Mouse (Mus musculus): ENCODE results near the gene Rxfp1.
"Not testable (repeated sequence)": the region's sequence is repeated elsewhere in the genome, so short reads cannot be mapped to it uniquely, and the experiment has no call there.

Rxfp1 gene

DNA sequence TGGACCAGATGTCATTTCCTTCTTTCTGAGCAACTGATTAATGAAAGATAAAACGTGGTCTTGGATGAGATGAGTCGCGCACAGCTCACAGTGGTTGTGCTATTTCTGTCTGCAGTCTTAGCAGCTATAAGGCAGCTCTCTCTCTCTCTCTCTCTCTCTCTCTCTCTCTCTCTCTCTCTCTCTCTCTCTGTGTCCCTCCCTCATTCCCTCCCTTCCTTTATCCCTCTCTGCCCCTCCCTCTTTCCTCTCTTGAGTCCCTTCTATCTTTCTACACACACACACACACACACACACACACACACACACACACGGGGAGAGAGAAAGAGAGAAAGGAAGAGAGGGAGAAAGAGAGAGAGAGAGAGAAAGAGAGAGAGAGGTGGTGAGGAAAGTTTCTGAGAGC lies at the start of gene Rxfp1:
Gene Rxfp1, minus strand, starts transcription at position 101 of the 400 bp plus-strand sequence.
- DNase-seq (ENCODE audit: low read depth in 1 of 2, low spot score in 2 of 2), result no peak

DNA sequence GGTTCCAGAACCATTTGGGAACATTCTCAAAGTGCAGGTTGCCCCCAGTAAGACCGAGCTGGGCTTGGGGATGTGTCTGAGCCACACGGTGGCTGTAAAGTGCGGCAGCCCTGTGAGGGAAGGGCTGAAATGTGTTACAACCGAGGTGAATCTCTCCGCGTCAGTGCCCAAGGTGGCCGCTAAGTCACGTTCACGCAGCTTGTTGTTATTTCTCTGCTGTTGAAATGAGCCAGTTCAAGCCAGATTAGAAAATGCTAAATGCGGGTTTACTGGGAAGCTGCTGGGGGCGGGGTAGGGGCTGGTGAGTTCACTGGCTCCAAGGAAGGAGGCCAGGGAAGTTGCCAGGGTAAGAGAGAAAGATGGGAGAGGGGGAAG lies 46.7 kb upstream of the Rxfp1 start:
- DNase-seq (ENCODE audit: low read depth in 1 of 2, low spot score in 2 of 2), result no peak

DNA sequence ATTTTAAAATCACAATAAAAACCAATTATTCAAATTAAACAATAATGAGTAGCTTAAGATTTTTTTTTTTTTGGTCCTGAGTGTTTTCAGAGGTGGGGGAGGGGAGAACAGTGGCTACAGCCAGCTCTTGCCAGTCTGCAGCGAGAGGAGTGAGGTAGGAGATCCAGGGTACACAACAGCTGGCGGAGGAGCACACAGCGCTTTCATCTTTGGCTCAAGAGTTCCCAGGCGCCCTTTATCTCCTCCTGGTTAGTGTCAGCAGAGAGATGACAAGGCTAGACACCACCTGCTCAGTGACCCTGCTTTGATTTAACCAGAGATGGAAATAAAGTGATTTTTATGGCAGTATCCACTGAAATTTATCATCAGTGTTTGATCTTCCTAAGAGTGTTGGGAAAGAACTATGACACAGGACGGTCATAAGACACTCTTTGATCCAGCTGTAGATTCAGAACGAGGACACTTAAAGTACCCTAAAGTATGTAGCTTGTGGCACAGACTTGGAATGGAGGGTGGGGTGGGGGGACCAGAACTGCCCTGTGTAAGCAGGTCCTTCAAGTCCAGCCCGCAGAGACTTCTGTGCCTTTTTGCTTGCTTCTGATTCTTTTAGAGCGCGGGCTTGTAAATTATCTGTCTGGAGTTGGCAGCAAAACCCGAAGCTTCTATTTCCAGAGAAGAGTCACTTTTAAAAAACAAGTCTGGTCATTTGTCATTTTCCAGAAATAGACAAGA lies 46.1 kb upstream of the Rxfp1 start:
- no peak for DNase-seq (ENCODE audit: low read depth in 1 of 2, low spot score in 2 of 2)

DNA sequence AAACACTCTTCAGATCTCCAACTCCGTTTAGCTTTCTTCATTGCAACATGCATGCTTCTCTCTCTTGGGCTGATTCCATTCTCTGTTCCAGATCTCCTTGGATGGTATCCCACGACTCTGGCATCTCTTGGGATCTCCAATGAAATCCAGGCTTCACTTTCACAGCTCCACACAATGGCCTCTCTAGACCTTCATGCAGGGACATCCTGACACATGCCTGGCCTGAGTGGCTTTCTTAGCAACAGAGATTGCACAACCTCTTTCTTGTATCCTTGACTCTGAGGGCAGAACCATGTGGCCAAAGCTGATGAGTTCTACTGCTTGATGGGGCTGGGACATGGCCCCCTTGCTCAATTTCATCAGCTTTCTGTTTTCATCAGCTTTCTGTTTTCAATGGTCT lies 35.0 kb upstream of the Rxfp1 start:
- no peak for DNase-seq (ENCODE audit: low read depth in 1 of 2, low spot score in 2 of 2)

DNA sequence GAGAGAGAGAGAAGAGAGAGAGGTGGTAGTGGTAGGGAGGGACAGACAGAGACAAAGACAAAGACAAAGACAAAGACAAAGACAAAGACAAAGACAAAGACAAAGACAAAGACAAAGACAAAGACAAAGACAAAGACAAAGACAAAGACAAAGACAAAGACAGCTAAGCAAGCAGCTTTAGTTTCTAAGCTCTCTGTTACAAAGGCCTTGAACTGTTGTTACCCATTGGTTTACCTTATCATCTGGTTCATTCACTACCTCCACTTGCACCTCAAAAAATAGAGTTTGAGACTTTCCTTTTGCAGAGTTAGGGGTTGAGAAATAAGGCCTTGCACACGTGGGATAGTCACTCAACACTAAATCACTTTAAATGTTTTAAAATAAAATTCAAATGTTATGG lies 16.1 kb upstream of the Rxfp1 start:
- DNase-seq (ENCODE audit: low read depth in 1 of 2, low spot score in 2 of 2), result no peak

DNA sequence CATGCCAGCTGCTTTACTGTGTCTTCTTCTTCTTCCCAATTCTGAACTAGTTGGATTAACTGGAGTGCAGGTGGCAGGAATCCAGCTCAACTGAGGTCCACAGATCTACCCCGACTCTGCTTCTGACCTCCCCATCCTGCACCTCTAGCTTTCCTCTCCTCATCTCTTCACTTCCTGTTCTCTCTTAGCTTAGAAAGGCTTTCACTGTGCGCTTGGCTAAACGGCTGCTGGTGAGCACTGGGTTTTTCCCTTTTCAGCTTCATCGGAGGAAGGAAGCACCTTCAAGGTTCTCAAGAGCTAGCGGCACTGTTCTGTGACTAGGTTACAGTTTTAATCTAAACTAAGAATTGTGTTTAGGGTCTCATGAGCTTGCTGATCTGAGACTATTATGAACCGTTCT lies 8.9 kb upstream of the Rxfp1 start:
- no peak for DNase-seq (ENCODE audit: low read depth in 1 of 2, low spot score in 2 of 2)

DNA sequence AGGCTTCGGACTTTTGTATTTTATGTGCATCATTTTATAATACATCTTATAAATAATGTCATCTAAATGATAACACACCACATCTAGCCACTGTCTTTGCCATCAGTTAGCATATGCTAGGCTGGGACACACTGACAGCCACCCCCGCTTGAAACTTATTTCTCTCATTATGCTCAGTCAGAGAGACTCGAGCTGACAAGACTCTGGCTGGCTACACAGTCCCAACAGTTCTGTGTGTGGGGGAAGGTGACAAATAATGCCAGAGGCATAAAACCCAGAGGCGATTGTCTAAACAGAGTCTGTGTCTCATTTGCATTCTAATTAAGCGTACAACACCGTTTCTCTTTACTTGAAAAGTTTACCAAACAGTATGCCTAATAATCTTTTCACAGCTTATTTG lies 7.4 kb upstream of the Rxfp1 start:
- no peak for DNase-seq (ENCODE audit: low read depth in 1 of 2, low spot score in 2 of 2)

DNA sequence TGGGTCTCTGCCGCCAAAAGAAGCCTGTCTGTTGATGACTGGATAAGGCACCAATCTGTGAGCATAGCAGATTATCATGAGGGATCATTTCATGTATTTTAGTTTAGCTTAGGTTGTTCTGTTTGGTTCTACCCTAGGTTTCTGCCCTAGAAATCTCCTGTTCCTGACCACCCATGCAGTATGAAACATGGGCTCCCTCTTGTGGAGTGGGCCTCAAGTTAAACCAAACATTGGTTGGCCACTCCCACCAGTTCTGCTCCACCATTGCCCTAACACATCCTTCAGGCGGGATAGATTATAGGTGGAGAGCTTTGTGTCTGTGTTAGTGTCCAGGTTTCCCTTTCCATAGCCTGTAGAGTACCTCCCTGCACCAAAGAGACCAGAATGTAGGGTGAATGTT lies 6.7 kb upstream of the Rxfp1 start:
- DNase-seq (ENCODE audit: low read depth in 1 of 2, low spot score in 2 of 2), result no peak

DNA sequence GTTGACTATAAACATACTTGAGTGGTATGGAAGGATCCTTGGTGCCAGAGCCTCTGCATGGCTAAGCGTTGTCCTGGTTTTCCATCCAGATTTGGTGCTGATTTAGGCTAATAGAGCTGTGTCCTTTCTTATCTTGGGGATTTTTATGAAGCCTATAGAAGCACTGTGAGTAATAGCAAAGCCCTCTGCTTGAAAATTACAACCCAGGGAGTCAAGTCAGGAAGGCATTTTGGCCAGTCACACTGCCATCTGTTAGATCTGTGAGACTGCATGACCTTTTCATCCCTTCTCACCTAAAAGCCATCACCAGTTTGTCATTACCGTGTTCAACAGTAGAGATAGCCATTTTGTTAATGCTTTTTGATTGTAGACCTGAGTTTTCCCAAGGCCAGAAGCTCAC lies 2.7 kb upstream of the Rxfp1 start:
- DNase-seq (ENCODE audit: low read depth in 1 of 2, low spot score in 2 of 2), result no peak

DNA sequence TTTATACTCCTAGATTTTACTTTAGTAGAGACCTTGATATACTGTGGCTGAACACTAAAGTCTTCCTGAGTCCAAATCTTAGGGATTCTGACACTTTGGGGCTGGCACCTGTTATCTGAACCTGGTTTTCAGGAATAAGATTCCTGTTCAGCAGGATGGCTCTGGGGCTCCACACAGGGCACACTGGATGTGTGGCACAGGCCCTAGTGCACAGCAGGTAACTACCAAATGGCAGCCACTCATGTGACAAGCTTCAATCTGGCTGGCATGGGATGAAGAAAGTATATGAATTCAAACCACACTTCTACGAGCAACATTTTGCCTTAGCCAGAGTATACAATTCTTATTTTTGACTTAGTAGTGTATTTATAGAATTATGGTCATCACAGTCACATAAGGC lies 771 bp upstream of the Rxfp1 start:
- no peak for DNase-seq (ENCODE audit: low read depth in 1 of 2, low spot score in 2 of 2)

DNA sequence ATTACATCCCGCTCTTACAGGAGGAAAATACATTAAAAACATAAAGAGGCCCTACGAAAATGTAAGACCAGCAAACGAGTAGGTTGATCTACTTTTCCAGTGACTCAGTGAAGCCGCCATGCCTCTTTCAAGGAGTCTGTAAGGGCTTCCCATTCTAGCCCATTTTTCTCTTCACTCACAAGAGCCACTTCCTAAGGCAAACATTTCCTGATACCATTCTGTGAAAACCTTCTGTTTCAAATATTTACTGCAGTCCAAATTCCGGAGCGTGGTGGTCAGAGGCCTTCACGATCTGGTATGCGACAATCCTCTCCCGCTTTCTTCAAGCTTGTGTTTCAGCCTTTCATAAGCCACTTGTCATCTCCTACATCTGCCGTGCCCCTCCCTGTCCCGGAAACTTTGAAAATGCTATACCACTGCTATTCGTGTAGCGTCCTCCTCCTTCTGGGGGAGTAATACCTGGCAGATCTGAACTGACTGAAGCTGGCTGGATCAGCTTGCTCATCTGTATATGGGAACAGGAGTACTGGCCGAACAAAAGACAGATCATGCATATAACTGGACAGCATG lies 11.1 kb downstream of the Rxfp1 start:
- no peak for DNase-seq (ENCODE audit: low read depth in 1 of 2, low spot score in 2 of 2)

DNA sequence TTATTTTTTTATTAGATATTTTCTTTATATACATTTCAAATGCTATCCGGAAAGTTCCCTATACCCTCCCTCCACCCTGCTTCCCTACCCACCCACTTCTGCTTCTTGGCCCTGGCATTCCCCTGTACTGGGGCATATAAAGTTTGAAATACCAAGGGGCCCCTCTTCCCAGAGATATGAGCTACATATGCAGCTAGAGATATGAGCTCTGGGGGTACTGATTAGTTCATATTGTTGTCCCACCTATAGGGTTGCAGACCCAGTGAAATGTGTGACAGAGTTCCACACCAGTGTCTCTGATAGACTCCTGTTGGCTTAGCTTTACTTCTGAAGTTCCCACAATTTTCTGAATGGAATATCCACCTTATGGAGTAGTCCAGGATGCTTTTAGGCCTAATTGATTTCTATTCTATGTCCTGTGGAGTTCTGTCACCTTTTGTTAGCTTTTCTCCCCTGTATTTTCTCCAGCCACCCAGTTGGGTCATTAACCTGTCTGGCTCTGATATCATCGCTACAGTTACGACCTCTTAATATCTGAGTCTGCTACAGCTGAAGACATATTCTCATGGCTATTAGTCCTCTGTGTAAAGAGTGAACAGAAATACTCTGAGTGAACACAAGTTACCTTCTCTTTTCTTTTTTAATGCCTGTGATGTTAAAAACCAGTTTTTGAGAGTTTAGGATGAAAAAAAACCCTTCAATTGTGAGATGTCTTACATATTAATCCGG lies 16.8 kb downstream of the Rxfp1 start:
- no peak for DNase-seq (ENCODE audit: low read depth in 1 of 2, low spot score in 2 of 2)

DNA sequence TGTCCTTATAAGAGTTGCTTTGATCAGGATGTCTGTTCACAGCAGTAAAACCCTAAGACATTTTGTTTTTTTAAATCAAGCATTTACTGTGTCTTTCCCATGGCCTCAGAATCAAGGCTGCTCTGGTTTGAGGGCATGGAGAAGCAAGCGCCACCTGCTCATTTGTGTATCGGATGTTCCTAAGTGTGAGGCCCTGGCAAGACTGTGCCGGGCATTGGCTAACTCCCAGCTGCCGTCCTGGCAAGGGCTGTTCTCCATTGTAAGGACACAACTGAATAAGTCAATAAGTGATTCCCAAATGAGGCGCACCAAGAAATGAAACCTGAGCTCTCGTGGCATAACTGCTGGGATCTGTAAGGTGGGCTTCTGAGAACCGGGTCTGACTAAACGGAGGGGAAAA lies 31.2 kb downstream of the Rxfp1 start:
- DNase-seq (ENCODE audit: low read depth in 1 of 2, low spot score in 2 of 2), result no peak

DNA sequence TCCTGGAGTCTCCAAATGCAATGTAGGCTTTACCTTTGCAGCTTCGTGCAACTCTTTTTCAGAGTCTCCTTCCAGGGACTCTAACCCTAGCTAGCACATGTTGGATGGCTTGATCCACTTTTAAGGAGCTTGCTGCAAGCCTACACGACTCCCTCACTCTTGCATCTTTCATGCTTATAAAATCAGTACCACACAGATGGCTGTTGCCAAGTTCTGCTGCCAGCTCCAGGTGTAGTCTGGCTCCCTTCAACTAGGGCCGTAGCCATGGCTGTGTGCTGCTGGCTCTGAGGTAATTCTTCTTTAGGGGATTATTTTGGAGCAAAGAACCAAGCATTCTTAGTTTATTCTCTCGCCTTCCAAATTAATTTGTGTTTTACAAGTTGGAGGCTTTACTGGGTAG lies 34.5 kb downstream of the Rxfp1 start:
- DNase-seq (ENCODE audit: low read depth in 1 of 2, low spot score in 2 of 2), result no peak

DNA sequence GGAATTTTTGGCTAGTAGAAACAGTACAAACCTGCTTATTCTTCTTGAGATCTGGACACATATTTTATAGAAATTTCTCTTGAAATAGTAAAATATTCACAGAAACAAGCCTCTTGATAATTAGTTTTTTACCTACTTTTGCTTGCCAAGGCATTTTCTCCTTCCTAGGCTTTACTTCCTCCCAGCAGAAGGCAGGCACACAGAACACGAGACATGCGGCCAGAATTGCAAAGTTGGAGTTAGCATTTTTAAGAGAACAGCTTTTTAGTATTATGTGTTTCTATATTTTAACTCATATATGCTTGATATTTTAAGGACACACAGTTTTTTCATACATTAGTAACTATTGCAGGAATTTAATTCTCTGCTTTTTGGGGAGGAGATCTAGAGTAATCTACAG lies 45.7 kb downstream of the Rxfp1 start:
- DNase-seq (ENCODE audit: low read depth in 1 of 2, low spot score in 2 of 2), result no peak

DNA sequence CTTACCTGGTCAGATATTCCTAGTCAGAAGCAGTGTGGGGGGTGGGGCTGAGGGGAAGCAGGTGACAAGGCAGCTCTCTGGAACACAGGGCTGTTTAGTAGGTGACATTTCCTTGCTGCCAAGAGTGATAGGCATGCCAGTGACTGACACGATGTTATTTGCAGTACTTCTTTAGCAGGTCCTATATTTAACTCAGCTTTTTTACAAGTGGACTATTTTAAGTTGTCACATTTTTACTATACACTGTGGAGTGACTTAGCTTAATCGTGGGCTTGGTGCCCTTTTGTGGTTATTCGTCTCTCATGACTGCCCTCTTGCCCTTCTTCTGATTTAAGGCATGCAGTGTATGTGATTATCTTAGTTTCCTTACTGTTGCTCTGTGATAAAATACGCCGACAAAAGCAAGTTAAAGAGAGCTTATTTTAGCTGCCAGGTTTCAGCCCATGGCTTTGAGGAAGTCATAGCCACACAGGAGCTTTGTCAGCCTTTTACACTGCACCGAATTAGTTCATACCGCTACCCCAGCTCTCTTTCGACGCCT lies 47.5 kb downstream of the Rxfp1 start:
- no peak for DNase-seq (ENCODE audit: low read depth in 1 of 2, low spot score in 2 of 2)

DNA sequence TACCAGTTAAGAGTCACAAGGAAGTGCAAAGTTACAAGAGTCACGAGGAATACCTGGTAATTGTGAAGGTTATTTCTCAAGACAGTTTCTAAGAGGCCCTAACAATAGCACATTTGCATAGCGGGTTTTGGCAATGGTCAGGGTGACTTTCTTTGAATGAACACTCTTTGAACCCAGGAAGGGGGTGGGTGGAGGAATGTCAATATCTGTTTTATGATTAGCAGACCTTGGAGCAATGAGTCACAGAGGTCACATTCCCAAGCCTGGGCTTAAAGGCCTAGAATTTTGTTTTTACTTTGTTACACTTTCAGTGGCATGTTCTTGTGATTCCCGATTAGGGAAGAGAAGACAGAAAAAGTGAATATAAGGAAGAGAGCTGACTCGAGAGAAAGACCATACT lies 49.6 kb downstream of the Rxfp1 start:
- not testable (repeated sequence) for DNase-seq (ENCODE audit: low read depth in 1 of 2, low spot score in 2 of 2)

DNA sequence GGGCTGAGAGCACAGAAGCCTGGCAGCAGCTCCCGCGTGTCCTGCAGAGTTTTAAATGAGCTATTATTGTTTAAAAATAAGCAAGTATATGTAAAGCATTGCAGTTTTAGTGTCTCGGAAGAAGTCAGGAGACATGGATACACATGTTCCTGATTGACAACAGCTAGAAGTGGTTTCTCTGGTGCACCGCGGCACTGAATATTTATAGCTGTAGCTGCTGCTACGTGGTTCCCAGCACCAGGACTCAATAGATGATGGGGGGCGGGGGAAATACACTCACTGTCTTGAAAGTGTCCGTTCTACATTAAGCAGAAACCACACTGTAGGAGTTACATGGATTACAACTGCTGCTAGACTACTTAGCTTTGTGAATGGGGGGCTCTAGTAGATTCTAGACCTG lies 54.2 kb downstream of the Rxfp1 start:
- DNase-seq (ENCODE audit: low read depth in 1 of 2, low spot score in 2 of 2), result no peak

DNA sequence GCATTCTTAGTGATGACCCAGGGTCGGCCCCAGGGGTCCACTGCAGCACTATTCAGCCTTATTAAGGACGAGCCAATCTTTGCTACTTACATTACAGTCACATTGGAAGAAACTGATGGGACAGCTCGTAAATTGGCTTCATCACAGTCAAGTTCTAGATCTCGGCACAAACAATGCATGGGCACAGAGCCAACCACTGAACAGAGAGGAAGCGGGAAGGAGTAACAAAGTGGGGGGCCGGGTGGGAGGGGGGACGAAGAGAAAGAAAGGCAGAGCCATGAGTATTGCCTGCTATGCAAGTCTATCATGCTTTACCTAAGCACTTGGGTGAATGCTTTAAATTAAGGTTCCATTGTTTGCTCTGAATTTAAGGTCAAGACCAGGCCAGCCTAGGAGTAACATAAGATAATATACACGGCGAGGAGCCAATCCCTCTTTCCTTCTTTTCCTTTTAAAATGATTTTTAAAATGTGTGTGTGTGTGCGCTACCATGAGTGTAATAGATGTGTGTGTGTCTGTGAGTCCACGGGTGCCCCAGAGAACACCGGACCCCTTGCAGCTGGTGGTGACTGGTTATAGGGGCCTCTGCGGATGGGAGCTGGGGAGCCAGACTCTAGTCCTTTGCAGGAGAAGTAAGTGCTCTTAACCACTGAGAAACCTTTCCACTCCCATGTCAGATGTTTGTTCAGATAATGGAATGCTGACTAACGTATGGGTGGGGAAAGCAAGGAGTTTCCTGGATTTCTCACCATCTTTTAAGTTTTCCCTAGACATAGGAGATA lies 55.1 kb downstream of the Rxfp1 start:
- no peak for DNase-seq (ENCODE audit: low read depth in 1 of 2, low spot score in 2 of 2)

DNA sequence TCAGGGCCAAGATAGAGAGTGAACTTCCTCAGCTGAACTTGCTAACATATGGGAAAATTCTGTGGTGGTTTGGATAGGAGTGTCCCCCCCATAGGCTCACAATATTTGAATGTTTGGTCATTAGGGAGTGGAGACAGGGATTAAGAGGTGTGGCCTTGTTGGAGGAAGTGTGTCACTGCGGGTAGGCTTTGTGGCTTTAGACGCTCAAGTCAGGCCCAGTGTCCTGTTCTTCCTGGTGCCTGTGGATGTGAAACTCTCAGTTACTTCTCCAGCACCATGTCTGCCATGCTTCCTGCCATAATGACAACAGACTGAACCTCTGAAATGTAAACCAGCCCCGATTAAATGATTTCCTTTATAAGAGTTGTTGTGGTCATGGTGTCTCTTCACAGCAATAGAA lies 61.3 kb downstream of the Rxfp1 start:
- no peak for DNase-seq (ENCODE audit: low read depth in 1 of 2, low spot score in 2 of 2)

DNA sequence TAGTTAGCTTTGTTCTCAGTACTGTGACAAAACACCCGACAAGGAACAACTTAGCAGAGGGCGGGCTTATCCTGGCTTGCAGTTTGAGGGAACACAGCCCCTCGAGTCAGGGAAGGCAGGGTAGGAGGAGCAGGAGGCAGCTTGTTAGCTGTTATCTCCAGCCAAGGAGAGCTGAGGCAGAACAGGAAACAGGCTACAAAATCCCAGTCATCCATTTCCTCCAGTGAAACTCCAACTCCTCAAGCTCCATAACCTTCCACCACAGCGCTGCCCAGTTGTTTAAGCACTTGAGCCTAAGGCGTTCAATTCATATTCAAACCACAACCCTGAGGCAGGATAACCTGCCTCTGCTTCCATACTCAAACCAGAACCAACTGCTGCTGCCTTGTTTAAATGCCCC lies 63.0 kb downstream of the Rxfp1 start:
- no peak for DNase-seq (ENCODE audit: low read depth in 1 of 2, low spot score in 2 of 2)

DNA sequence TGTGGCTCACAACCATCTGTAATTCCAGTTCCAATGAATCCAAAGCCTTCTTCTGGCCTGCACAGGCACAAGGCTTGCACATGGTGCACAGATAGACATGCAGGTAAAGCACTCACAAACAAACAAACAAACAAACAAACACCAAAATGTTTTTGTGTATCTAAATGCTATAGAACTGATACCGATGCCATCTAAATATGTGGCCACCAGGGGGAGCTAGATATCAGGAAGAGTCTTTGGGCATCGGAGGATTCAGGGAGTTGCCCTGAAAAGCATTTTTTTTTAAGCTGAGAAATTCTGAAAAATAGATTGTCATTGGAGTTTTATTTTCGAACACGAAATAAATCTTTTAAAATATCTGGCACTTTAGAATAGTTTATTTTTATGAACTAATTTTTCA lies 64.6 kb downstream of the Rxfp1 start:
- no peak for DNase-seq (ENCODE audit: low read depth in 1 of 2, low spot score in 2 of 2)
